Mouse (Mus musculus): ENCODE measurements at regions not wholly inside any gene's neighbourhood (a gene's known extent, or its start where the extent isn't known, plus 50 kb on each side); places are given as distances from the start of the nearest gene placed in this dataset.

- WGBS = 70% methylated on average over 2 of the region's 2 CpGs
- no peak overlapping the region for H3K27ac ChIP-seq (ENCODE audit: low read depth, low read length)
- H3K4me3 ChIP-seq (ENCODE audit: low read depth, low read length) = no peak overlapping the region
- no peak overlapping the region for H3K9ac ChIP-seq (ENCODE audit: low read length)
- H3K27me3 ChIP-seq (ENCODE audit: control insufficient read depth, insufficient read depth, low read length) = no peaks in the 10 kb centered on the region
- no peaks in the 10 kb centered on the region for H3K4me1 ChIP-seq (ENCODE audit: control insufficient read depth, insufficient read depth, low read length)
- ATAC-seq (ENCODE audit: insufficient read depth, low FRiP score, low TSS enrichment) (no peak), DNase-seq (ENCODE audit: low spot score) (no peak)
- no peak overlapping the region for H3K4me2 ChIP-seq (ENCODE audit: low read depth)
- no peaks in the 10 kb centered on the region for H3K36me3 ChIP-seq (ENCODE audit: control insufficient read depth, insufficient read depth, low read length)
- no peaks in the 10 kb centered on the region for H3K9me3 ChIP-seq (ENCODE audit: control insufficient read depth, low read length)
These were observed 73.4 kb upstream of the Tprg start for GRCm38 (mm10) chr16:25213250-25213649.

GRCm38 (mm10) chr16:25220552-25220951 lies 66.1 kb upstream of the Tprg start:
- no peak for ATAC-seq (ENCODE audit: insufficient read depth, low FRiP score, low TSS enrichment)
- Histone ChIP-seq H3K9ac (ENCODE audit: low read length) (no peak overlapping the region), H3K27me3 (ENCODE audit: control insufficient read depth, insufficient read depth, low read length) (no peaks in the 10 kb centered on the region), H3K36me3 (ENCODE audit: control insufficient read depth, insufficient read depth, low read length) (no peaks in the 10 kb centered on the region), H3K4me3 (ENCODE audit: low read depth, low read length) (no peak overlapping the region), H3K9me3 (ENCODE audit: control insufficient read depth, low read length) (no peaks in the 10 kb centered on the region), H3K4me1 (ENCODE audit: control insufficient read depth, insufficient read depth, low read length) (no peaks in the 10 kb centered on the region), H3K4me2 (ENCODE audit: low read depth) (no peak overlapping the region), H3K27ac (ENCODE audit: low read depth, low read length) (no peak overlapping the region)
- WGBS = 84% methylated on average over 6 of the region's 6 CpGs
- DNase-seq (ENCODE audit: low spot score) = no peak

- no peak for ATAC-seq (ENCODE audit: insufficient read depth, low FRiP score, low TSS enrichment)
- no peak for DNase-seq (ENCODE audit: low spot score)
- no peaks in the 10 kb centered on the region for H3K9me3 ChIP-seq (ENCODE audit: control insufficient read depth, low read length)
- H3K9ac ChIP-seq (ENCODE audit: low read length) = no peak overlapping the region
- H3K36me3 ChIP-seq (ENCODE audit: control insufficient read depth, insufficient read depth, low read length) = no peaks in the 10 kb centered on the region
- no peak overlapping the region for H3K4me3 ChIP-seq (ENCODE audit: low read depth, low read length)
- no peaks in the 10 kb centered on the region for H3K27me3 ChIP-seq (ENCODE audit: control insufficient read depth, insufficient read depth, low read length)
- H3K27ac ChIP-seq (ENCODE audit: low read depth, low read length) = no peak overlapping the region
- no peak overlapping the region for H3K4me2 ChIP-seq (ENCODE audit: low read depth)
- no peaks in the 10 kb centered on the region for H3K4me1 ChIP-seq (ENCODE audit: control insufficient read depth, insufficient read depth, low read length)
These were observed 61.8 kb upstream of the Tprg start for GRCm38 (mm10) chr16:25224801-25225200.

Data from neural tube, embryonic 11.5 days (tissue).